Mouse (Mus musculus) neural tube, embryonic 15.5 days (tissue): ENCODE measurements around the gene Cacna2d3. TPM values are rescaled to one million over a fixed set of nuclear protein-coding genes. Genes with fewer than 3 reads are reported as not detected.

ENCODE experiments used
- ATAC-seq: fragments of 200-750 bp; cut with Nextera tagmentation; 2 replicates; pipeline ENCODE4 v1.8.0; 2017; ENCODE audit warnings: mild to moderate bottlenecking, moderate TSS enrichment, moderate library complexity; ENCODE audit not compliant: low FRiP score
- H3K27ac ChIP-seq: fragments of 300-500 bp; sonication (generic); replicated peaks from 2 replicates; pipeline ENCODE4 v1.5.1; 2015; ENCODE audit warnings: mild to moderate bottlenecking, inconsistent platforms
- H3K27me3 ChIP-seq: fragments of 300-500 bp; sonication (generic); replicated peaks from 2 replicates; pipeline ENCODE4 v1.6.1; 2015; ENCODE audit warnings: inconsistent platforms
- H3K36me3 ChIP-seq: fragments of 300-500 bp; sonication (generic); 2 replicates; pipeline ENCODE4 v1.6.1; 2015; ENCODE audit warnings: inconsistent platforms
- H3K4me1 ChIP-seq: fragments of 300-500 bp; sonication (generic); 2 replicates; pipeline ENCODE4 v1.6.1; 2015; ENCODE audit warnings: inconsistent platforms
- H3K4me2 ChIP-seq: fragments of 300-500 bp; sonication (generic); 2 replicates; pipeline ENCODE4 v1.6.1; 2015; ENCODE audit warnings: inconsistent platforms, mild to moderate bottlenecking, moderate library complexity
- H3K4me3 ChIP-seq: fragments of 300-500 bp; sonication (generic); replicated peaks from 2 replicates; pipeline ENCODE4 v1.5.1; 2015; ENCODE audit warnings: mild to moderate bottlenecking, inconsistent platforms
- H3K9ac ChIP-seq: fragments of 300-500 bp; sonication (generic); replicated peaks from 2 replicates; pipeline ENCODE4 v1.6.1; 2015; ENCODE audit warnings: mild to moderate bottlenecking, inconsistent platforms
- H3K9me3 ChIP-seq: fragments of 300-500 bp; sonication (generic); replicated peaks from 2 replicates; pipeline ENCODE4 v1.6.1; 2016; ENCODE audit warnings: inconsistent platforms
- WGBS: fragments of 180-500 bp; shearing (Covaris S2); methylation state at CpG from one replicate; pipeline ENCODE4 v1.1.7; 2015; ENCODE audit warnings: mixed read lengths; 5-methylcytosine and 5-hydroxymethylcytosine counted together
- polyA plus RNA-seq: library from polyadenylated mRNA; unstranded; fragments of >200 nt; fragmentation: Nextera tagmentation; extraction: Ambion mirVana; gene quantifications from 2 replicates; pipeline ENCODE4 v1.2.1, GENCODE M21; 2015

Cacna2d3 gene
- polyA plus RNA-seq, 1 experiment from 2014 or later = 57.1 TPM

DNA sequence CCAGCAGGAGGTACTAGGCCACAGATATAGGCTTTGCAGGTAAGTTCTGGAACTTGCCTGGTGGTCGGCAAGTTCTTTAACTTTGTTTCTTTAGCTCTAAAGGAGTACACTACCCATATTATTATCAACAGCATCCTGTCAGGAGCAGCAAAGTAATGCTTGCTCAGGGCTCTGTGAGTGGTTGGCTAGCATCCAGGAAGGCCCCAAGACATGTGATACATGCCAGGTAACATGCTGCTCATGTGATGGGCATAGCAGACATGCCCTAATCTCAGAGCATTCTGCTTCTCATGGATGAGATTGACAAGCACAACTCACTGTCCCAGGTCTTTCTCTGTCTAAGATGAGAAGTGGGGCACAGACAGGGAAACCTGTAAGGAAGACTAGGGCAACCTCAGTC, 442.8 kb downstream of the Cacna2d3 start:
- no peaks in the 10 kb centered on the region for H3K4me1 ChIP-seq
- H3K4me2 ChIP-seq = no peak overlapping the region
- H3K27ac ChIP-seq = no peak overlapping the region
- H3K36me3 ChIP-seq = no peaks in the 10 kb centered on the region
- no peaks in the 10 kb centered on the region for H3K9me3 ChIP-seq
- 93% methylated on average over 1 of the region's 1 CpGs for WGBS
- no peak for ATAC-seq
- H3K9ac ChIP-seq = no peak overlapping the region
- no peak overlapping the region for H3K4me3 ChIP-seq
- H3K27me3 ChIP-seq = no peaks in the 10 kb centered on the region

DNA sequence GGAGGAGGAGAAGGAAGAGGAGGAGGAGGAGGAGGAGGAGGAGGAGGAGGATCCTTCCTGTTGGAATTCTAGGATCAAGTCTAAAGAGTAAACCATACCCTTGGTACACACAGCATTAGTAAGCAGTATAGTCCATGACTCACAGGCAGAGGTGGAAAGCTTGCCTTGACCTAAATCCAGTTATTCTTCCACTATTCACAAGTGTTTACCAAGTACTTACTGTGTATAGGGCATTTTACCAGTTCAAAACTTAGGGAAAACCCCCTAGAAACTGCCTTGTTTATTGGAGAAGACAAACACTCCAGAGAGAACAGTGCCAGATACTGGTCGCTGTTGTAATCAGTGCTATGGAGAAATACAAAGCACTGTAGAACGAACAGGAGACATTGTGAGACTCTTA, 443.3 kb downstream of the Cacna2d3 start:
- no peak overlapping the region for H3K4me2 ChIP-seq
- WGBS = 87% methylated on average over 2 of the region's 2 CpGs

DNA sequence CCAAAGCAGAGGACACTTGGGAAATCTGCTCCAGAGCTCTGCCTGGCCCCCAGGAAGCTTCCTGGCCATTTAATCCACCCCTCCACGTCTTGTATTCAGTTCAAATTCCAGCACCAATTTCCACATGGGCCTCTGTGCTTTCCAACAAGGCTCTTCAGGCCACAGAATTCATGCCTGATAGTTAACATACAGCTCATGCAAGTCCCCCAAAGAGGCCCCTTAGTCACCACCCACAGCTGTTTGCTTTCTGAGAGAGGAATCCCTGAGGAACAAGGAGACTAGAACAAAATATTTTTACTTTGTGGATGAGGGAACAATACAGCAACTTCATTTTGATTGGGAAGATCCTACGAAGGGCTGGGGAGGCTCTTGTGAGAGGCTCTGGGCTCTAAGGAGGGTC, 444.0 kb downstream of the Cacna2d3 start:
- no peak for ATAC-seq
- Histone ChIP-seq H3K4me2 (no peak overlapping the region), H3K9me3 (no peaks in the 10 kb centered on the region), H3K27me3 (no peaks in the 10 kb centered on the region), H3K4me3 (no peak overlapping the region), H3K27ac (no peak overlapping the region), H3K36me3 (no peaks in the 10 kb centered on the region), H3K4me1 (no peaks in the 10 kb centered on the region), H3K9ac (no peak overlapping the region)
- 69% methylated on average over 2 of the region's 2 CpGs for WGBS

More for the DNA sequence above, 443.3 kb downstream of the Cacna2d3 start:
- Histone ChIP-seq H3K27me3 (no peaks in the 10 kb centered on the region), H3K9me3 (no peaks in the 10 kb centered on the region), H3K9ac (no peak overlapping the region), H3K27ac (no peak overlapping the region), H3K4me1 (no peaks in the 10 kb centered on the region), H3K36me3 (no peaks in the 10 kb centered on the region), H3K4me3 (no peak overlapping the region)
- no peak for ATAC-seq

DNA sequence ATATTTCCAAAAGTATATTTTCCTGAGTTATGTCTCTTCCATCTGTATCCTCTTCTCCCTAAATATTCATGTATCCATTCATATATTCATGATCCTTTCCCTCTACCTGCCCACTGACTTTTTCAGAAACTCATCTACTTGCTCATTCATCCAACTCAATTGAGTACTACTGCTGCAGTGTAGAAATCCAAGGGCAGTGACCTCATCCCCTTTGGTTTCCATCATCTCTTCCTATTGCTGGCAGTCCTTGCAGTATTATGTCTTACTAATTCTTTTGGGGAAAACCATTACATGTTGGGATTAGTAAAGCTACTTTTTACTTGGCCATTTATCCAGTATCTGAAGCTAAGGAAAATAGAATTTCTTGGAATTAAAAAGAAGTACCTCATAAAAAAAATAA, 447.8 kb downstream of the Cacna2d3 start:
- peaks cover 6% of the 10 kb centered on the region; the same call in 1 of the 2 replicates for H3K4me1 ChIP-seq
- H3K36me3 ChIP-seq = no peaks in the 10 kb centered on the region
- no peak overlapping the region for H3K9ac ChIP-seq
- H3K27me3 ChIP-seq = no peaks in the 10 kb centered on the region
- no peaks in the 10 kb centered on the region for H3K9me3 ChIP-seq
- no peak overlapping the region for H3K27ac ChIP-seq
- H3K4me2 ChIP-seq = no peak overlapping the region
- no peak overlapping the region for H3K4me3 ChIP-seq
- no peak for ATAC-seq

DNA sequence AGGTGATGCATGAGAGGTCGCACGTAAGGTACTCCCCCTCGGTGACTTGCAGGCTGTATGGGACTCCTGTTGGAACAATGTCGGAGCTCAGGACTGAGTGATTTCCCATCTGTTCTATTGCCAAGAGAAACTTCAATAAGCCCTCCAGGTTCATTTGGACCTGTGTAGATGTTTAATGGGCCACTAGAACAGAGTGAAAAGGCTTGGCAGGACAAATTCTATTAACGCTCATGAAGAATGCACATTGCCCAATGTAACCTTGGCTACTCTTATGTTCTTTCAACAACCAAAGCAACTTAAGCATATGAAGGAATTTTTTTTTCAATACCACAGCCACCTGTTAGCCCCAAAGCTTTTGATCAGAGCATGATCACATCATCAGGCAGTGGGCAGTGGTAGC, 451.1 kb downstream of the Cacna2d3 start:
- no peak overlapping the region for H3K9ac ChIP-seq

DNA sequence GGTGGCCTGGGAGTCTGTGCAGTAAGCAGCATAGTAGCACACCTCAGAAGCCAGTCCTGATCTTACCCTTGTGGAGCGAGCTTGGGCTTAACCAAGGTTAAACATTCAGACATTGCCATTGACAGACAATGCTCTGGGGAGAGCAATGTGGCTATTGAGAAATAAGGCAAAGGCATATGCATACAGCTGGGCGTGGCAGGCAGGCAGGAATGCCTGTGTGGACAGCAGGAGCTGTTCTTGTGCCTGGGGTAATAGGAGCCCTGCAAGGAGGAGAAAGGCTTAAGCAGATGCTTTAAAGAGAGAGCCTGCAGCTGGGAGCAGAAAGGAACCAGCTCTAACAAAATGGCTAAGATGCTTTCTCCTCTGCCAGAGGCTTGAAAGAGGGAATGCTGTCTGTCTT, 451.8 kb downstream of the Cacna2d3 start:
- Histone ChIP-seq H3K27ac (no peak overlapping the region), H3K27me3 (no peaks in the 10 kb centered on the region), H3K9me3 (no peaks in the 10 kb centered on the region), H3K36me3 (no peaks in the 10 kb centered on the region), H3K4me3 (no peak overlapping the region), H3K4me2 (no peak overlapping the region), H3K9ac (no peak overlapping the region), H3K4me1 (peaks cover 14% of the 10 kb centered on the region)
- WGBS = 58% methylated on average over 2 of the region's 2 CpGs
- ATAC-seq = no peak

More for the DNA sequence above, 451.1 kb downstream of the Cacna2d3 start:
- no peaks in the 10 kb centered on the region for H3K27me3 ChIP-seq
- 82% methylated on average over 5 of the region's 5 CpGs for WGBS
- no peaks in the 10 kb centered on the region for H3K9me3 ChIP-seq
- H3K27ac ChIP-seq = no peak overlapping the region
- no peaks in the 10 kb centered on the region for H3K36me3 ChIP-seq
- H3K4me2 ChIP-seq = no peak overlapping the region
- H3K4me3 ChIP-seq = no peak overlapping the region
- H3K4me1 ChIP-seq = peaks cover 14% of the 10 kb centered on the region
- ATAC-seq = no peak

DNA sequence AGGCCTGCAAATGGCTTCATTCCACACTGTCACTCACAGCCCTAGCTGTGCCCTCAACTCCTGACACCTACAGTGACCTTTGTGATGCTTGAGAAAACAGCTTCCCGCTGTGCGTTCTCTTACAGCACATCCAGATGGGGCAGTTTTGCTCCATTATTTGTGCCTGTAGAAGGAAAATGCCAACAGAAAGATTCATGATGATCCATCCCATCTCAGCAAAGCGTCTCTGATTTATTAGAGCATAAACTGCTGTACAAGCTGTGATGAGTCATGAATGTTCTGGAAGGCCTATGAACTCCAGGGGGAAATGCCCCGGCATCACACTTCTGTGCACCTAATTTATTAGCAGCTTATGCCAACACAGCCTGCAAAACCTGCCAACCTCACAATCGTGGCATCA, 453.1 kb downstream of the Cacna2d3 start:
- no peaks in the 10 kb centered on the region for H3K36me3 ChIP-seq
- no peaks in the 10 kb centered on the region for H3K9me3 ChIP-seq
- H3K27me3 ChIP-seq = no peaks in the 10 kb centered on the region
- no peak for ATAC-seq
- no peak overlapping the region for H3K9ac ChIP-seq
- 33% methylated on average over 5 of the region's 5 CpGs for WGBS
- H3K4me1 ChIP-seq = peaks cover 14% of the 10 kb centered on the region
- no peak overlapping the region for H3K27ac ChIP-seq
- no peak overlapping the region for H3K4me2 ChIP-seq
- no peak overlapping the region for H3K4me3 ChIP-seq

DNA sequence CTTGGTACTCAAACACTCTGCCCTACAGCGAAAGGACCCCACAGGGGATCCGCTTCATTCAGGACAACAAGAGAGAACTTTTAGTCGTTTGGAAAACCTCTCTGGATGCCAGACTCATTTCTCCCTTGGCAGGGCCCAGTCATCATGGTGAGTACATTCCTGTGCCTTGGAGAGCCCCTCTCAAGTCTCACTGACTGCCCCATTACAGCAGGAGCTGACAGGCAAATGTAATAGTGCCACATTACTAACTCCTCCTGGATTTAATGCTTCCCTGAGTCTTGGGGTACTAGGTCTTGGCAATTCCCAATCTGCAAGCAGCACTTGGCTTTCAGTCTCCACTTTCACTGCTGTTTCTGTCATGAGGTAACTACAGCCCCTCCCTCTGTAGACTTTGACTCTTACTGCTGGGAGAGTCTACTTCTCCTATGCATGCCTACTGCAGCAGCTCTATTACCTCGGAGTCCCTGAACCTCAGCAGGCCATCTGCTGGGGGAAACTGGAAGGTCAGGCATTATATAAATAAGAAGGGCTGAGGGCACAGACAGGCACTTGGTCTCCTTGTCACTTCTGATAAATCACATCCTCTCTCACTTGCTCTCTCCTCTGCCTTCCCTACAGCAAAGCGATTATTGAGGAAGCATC, 454.3 kb downstream of the Cacna2d3 start:
- H3K4me3 ChIP-seq = no peak overlapping the region
- H3K4me2 ChIP-seq = no peak overlapping the region
- no peak overlapping the region for H3K27ac ChIP-seq
- no peaks in the 10 kb centered on the region for H3K36me3 ChIP-seq
- WGBS = 61% methylated on average over 5 of the region's 5 CpGs
- no peaks in the 10 kb centered on the region for H3K27me3 ChIP-seq
- no peak for ATAC-seq
- no peaks in the 10 kb centered on the region for H3K9me3 ChIP-seq
- H3K4me1 ChIP-seq = peaks cover 14% of the 10 kb centered on the region
- no peak overlapping the region for H3K9ac ChIP-seq

DNA sequence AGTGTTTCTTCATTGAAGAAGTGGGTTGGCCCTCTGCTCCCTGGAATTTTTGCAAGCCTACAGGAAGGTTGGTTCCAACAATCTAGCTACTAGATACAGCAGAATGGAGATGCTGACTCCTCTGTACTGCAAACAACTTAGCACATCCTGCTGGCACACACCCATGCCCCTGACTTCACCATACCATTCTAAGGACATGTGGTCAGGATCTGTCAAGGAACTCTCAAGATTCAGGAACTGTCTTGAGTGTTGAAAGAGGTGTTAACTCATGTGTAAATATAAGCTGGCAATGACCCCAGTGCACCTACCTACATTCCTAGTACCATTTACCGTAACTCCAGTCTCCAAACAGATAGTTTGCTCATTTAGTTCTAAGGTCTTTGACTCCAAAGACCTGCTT, 461.0 kb downstream of the Cacna2d3 start:
- ATAC-seq = no peak

DNA sequence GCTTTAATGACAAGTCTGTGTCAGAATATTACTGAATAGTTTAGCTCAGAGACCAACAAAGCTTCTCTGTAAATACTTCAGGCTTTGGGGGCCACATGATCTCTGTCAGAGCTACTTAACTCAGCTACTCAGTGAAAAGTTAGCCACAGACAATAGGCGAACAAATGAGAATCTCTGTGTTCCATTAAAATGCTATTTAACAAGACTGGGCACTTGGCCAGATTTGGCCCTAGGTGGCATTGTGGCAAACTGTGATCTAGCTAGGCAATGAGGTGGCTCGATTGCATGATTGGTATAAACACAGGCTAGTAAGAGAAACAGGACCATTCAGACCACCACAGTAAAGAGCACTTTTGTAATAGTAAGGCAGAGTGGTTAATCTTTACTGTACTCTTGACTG, 478.1 kb downstream of the Cacna2d3 start:
- H3K9me3 ChIP-seq = 0 out of 2 replicates have a peak, but pooled peaks cover 4% of the 10 kb centered on the region
- H3K27me3 ChIP-seq = no peaks in the 10 kb centered on the region
- no peak overlapping the region for H3K9ac ChIP-seq
- no peak for ATAC-seq
- no peak overlapping the region for H3K4me3 ChIP-seq
- 45% methylated on average over 2 of the region's 2 CpGs for WGBS
- no peaks in the 10 kb centered on the region for H3K36me3 ChIP-seq
- H3K27ac ChIP-seq = no peak overlapping the region
- H3K4me2 ChIP-seq = no peak overlapping the region
- no peaks in the 10 kb centered on the region for H3K4me1 ChIP-seq

More for the DNA sequence above, 461.0 kb downstream of the Cacna2d3 start:
- H3K4me1 ChIP-seq = no peaks in the 10 kb centered on the region
- H3K4me3 ChIP-seq = no peak overlapping the region
- H3K36me3 ChIP-seq = no peaks in the 10 kb centered on the region
- no peak overlapping the region for H3K27ac ChIP-seq
- 94% methylated on average over 1 of the region's 1 CpGs for WGBS
- no peak overlapping the region for H3K9ac ChIP-seq
- no peaks in the 10 kb centered on the region for H3K9me3 ChIP-seq
- H3K4me2 ChIP-seq = no peak overlapping the region
- no peaks in the 10 kb centered on the region for H3K27me3 ChIP-seq

DNA sequence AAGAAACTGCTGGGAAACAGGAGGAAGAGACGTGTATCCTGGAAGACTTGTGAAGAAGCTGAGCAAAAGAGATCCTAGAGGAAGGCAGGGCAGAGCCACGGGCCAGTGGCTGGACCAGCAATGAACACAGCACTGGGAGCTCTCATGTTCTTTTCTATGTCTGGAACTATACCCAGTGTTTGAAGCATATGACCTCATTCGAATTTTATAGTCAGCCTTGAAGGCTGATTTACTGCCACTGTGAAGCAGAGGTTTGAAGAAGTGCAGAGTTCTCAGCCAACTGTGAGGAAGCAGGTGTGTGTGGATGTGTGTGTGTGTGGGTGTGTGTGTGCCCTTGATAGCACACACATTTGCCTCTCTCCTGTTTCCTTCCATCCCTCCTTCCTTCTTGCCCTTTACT, 483.2 kb downstream of the Cacna2d3 start:
- no peak for ATAC-seq
- Histone ChIP-seq H3K9ac (no peak overlapping the region), H3K27ac (no peak overlapping the region), H3K4me3 (no peak overlapping the region), H3K4me1 (no peaks in the 10 kb centered on the region), H3K9me3 (no peaks in the 10 kb centered on the region), H3K27me3 (no peaks in the 10 kb centered on the region), H3K4me2 (no peak overlapping the region), H3K36me3 (no peaks in the 10 kb centered on the region)
- WGBS = 55% methylated on average over 3 of the region's 3 CpGs

DNA sequence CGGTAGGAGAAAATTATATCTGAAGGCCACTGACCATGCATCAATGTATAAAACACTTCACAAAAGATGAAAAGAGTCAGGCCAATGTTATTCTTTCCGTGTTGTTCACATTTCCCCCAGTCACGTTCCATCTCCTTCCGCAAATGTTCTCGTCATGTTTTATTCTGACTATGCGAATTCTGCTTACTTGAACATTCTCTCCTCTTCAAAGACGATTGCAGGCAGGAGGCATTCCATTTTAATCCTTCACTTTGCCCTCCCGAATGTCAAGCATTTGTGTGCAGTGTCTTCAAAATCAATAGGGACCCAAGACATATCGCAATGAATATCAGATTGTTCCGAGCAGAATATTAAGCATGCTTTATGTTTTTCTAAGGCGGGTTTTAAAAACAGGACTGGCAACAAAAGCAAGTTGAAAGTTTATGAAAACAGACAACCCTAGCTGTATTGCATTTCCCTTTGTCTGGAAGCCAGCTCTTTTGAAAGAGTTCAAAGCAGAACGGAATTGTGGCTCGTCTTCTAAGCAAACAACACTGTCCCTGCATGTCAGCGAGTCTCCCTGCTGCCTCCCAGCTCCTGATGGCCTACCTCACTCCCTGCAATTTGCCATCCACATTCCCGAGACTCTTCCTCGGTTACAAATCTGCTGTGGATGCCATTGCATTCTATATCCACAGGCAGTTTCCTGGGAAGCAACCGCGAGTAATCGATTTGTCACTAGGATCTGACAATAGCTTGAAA, 492.5 kb downstream of the Cacna2d3 start:
- H3K4me1 ChIP-seq = peaks cover 12% of the 10 kb centered on the region
- no peak for ATAC-seq
- peak overlapping the region; percentile 30; the same call in 1 of the 2 replicates for H3K27ac ChIP-seq
- no peak overlapping the region for H3K4me3 ChIP-seq
- peak overlapping the region; percentile 22; the same call in 1 of the 2 replicates for H3K4me2 ChIP-seq
- H3K9me3 ChIP-seq = no peaks in the 10 kb centered on the region
- WGBS = 32% methylated on average over 19 of the region's 19 CpGs
- H3K36me3 ChIP-seq = no peaks in the 10 kb centered on the region
- H3K27me3 ChIP-seq = no peaks in the 10 kb centered on the region
- H3K9ac ChIP-seq = no peak overlapping the region
